Mouse (Mus musculus): ENCODE data around the gene Fam78a. TPM values are rescaled to one million over a fixed set of nuclear protein-coding genes. Genes with fewer than 3 reads are reported as not detected.

The Fam78a gene
- total RNA-seq, 1 experiment = 4.1 TPM

DNA sequence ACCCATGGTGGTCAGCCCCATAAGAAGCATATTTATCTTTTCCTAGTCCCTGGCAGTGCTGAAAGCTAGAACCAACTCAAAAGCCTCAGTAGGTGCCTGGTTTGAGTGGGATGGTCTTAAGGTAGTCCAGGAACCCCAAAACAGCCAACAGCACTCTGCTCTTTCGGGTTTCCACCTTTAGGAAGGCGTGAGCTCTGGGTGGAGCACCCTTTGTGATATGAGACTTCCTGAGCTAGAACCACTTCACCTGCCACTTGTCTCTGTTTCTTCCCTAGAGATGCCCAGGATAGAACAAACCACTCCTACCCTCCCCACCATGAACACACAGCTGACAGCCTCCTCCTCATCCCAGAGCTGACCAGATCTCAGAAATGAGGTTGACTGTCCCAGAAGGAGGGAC lies 27.3 kb downstream of the Fam78a start:
- H3K4me3 ChIP-seq (ENCODE audit: insufficient read depth in 1 of 2, low read depth in 1 of 2, low read length in 2 of 2, poor library complexity in 1 of 2, severe bottlenecking in 1 of 2) = no peak overlapping the region
- H3K27ac ChIP-seq (ENCODE audit: insufficient read depth, low read depth, low read length, poor library complexity, severe bottlenecking) = no peak overlapping the region
- TF ChIP-seq ZC3H11A (IDR thresholded peaks at IDR 0.05; ENCODE audit: borderline replicate concordance, low read depth, low read length) = no peak
- TF ChIP-seq ZNF384 (IDR thresholded peaks at IDR 0.05; ENCODE audit: low read depth, low read length) = no peak
- H3K9me3 ChIP-seq (ENCODE audit: control insufficient read depth, insufficient read depth, low read depth, low read length) = no peaks in the 10 kb centered on the region
- in situ Hi-C loops (cut with MboI; ENCODE audit: low sequenced_read_pairs in 2 of 2, unreplicated experiment in 2 of 2) = no loop called here
- no peak overlapping the region for H3K9ac ChIP-seq (ENCODE audit: insufficient read depth, low read depth, low read length, poor library complexity, severe bottlenecking)
- peaks cover 4% of the 10 kb centered on the region for H3K36me3 ChIP-seq (ENCODE audit: control insufficient read depth, insufficient read depth, low read length, poor library complexity, severe bottlenecking)
- no peak for DNase-seq (ENCODE audit: low read depth, low spot score)
- no peaks in the 10 kb centered on the region for H3K4me1 ChIP-seq (ENCODE audit: control insufficient read depth in 2 of 2, insufficient read depth in 2 of 2, low read length in 2 of 2, poor library complexity in 1 of 2)

DNA sequence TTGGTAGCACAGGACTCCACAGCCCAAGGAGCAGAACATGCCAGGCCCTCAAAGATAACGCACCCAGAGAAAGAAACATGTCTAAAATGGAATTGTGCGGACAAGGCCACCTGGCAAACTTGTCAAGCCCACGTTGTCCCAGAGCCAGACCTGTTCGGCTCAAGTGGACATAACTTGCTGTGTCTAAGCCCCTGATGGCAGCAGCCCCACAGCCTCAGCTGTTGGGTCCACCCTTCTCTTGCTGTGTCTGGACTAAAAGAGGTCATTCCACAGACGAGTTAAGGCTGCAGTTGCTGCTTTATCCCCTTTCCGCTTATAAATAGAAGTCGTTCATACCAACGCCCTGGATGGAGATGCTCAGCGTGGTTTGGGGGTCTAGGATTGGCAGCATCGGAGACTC lies 28.1 kb downstream of the Fam78a start:
- TF ChIP-seq ZC3H11A (IDR thresholded peaks at IDR 0.05; ENCODE audit: borderline replicate concordance, low read depth, low read length) (no peak), MAFK (IDR thresholded peaks at IDR 0.05; ENCODE audit: insufficient read depth, low read depth, low read length) (no peak), HCFC1 (IDR thresholded peaks at IDR 0.05; ENCODE audit: borderline replicate concordance, insufficient read depth, low read length) (no peak), CHD2 (IDR thresholded peaks at IDR 0.05; ENCODE audit: low read depth, low read length) (no peak), ZNF384 (IDR thresholded peaks at IDR 0.05; ENCODE audit: low read depth, low read length) (no peak)
- Histone ChIP-seq H3K9me3 (ENCODE audit: control insufficient read depth, insufficient read depth, low read depth, low read length) (no peaks in the 10 kb centered on the region), H3K4me1 (ENCODE audit: control insufficient read depth in 2 of 2, insufficient read depth in 2 of 2, low read length in 2 of 2, poor library complexity in 1 of 2) (no peaks in the 10 kb centered on the region), H3K4me3 (ENCODE audit: insufficient read depth in 1 of 2, low read depth in 1 of 2, low read length in 2 of 2, poor library complexity in 1 of 2, severe bottlenecking in 1 of 2) (no peak overlapping the region), H3K27ac (ENCODE audit: insufficient read depth, low read depth, low read length, poor library complexity, severe bottlenecking) (peak overlapping the region; percentile 8; the same call in 1 of the 2 replicates), H3K9ac (ENCODE audit: insufficient read depth, low read depth, low read length, poor library complexity, severe bottlenecking) (no peak overlapping the region), H3K36me3 (ENCODE audit: control insufficient read depth, insufficient read depth, low read length, poor library complexity, severe bottlenecking) (peaks cover 11% of the 10 kb centered on the region)
- no peak for DNase-seq (ENCODE audit: low read depth, low spot score)
- in situ Hi-C loops (cut with MboI; ENCODE audit: low sequenced_read_pairs in 2 of 2, unreplicated experiment in 2 of 2) = no loop called here

DNA sequence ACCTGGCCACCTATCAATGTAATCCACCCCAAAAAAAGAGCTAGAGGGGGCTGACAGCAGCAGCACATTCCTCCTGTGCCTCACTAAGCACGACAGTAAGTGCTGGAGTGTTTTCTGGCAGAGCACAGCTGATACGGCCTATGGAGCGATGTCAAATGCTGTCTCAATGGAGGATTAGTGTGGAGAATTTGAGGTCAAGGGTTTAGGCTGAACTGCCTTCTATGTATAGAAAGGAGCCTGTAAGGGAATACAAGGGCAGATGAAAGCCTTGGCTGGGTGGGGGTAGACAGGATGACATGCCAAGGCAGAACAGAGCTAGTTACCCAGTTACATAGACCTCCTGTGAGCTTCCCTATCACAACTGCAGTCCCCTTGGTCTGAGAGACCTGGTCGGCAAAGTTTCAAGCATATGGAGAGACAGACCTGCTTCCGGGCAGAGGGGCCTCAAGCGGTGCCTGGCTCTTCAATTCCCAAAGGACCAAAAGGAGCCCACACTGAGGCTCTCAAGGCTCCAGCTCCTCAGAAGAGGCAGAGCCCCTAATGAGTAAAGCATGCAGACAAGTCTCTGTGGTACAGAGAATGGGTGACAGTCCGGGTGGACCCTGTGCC lies 29.2 kb downstream of the Fam78a start:
- Histone ChIP-seq H3K27ac (ENCODE audit: insufficient read depth, low read depth, low read length, poor library complexity, severe bottlenecking) (no peak overlapping the region), H3K9ac (ENCODE audit: insufficient read depth, low read depth, low read length, poor library complexity, severe bottlenecking) (no peak overlapping the region), H3K4me1 (ENCODE audit: control insufficient read depth in 2 of 2, insufficient read depth in 2 of 2, low read length in 2 of 2, poor library complexity in 1 of 2) (no peaks in the 10 kb centered on the region), H3K4me3 (ENCODE audit: insufficient read depth in 1 of 2, low read depth in 1 of 2, low read length in 2 of 2, poor library complexity in 1 of 2, severe bottlenecking in 1 of 2) (no peak overlapping the region), H3K36me3 (ENCODE audit: control insufficient read depth, insufficient read depth, low read length, poor library complexity, severe bottlenecking) (peaks cover 17% of the 10 kb centered on the region), H3K9me3 (ENCODE audit: control insufficient read depth, insufficient read depth, low read depth, low read length) (no peaks in the 10 kb centered on the region)
- in situ Hi-C loops (cut with MboI; ENCODE audit: low sequenced_read_pairs in 2 of 2, unreplicated experiment in 2 of 2) = no loop called here
- TF ChIP-seq HCFC1 (IDR thresholded peaks at IDR 0.05; ENCODE audit: borderline replicate concordance, insufficient read depth, low read length) (no peak), ZC3H11A (IDR thresholded peaks at IDR 0.05; ENCODE audit: borderline replicate concordance, low read depth, low read length) (no peak), CHD2 (IDR thresholded peaks at IDR 0.05; ENCODE audit: low read depth, low read length) (no peak), ZNF384 (IDR thresholded peaks at IDR 0.05; ENCODE audit: low read depth, low read length) (no peak), MAFK (IDR thresholded peaks at IDR 0.05; ENCODE audit: insufficient read depth, low read depth, low read length) (no peak)
- DNase-seq (ENCODE audit: low read depth, low spot score) = no peak

DNA sequence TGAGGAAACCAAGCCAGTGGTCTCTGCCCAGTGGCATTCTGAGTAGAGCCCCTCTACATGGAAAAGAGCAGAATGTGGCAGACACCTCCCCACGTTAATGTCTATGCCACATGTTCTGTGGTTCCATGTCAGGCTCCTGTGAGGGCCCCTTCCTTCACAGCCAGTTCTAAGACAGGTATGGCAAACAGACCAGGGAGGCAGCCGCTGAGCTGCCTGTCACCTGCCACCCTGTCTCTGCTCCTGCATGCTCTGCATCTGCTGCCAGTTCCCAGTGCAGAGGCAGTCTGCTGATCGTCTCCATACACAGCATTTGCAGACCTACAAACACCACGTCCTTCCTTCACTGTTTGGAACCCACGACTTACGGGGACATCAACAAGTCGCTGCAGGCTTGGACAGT lies 32.2 kb downstream of the Fam78a start:
- Histone ChIP-seq H3K36me3 (ENCODE audit: control insufficient read depth, insufficient read depth, low read length, poor library complexity, severe bottlenecking) (peaks cover 29% of the 10 kb centered on the region), H3K27ac (ENCODE audit: insufficient read depth, low read depth, low read length, poor library complexity, severe bottlenecking) (no peak overlapping the region), H3K4me3 (ENCODE audit: insufficient read depth in 1 of 2, low read depth in 1 of 2, low read length in 2 of 2, poor library complexity in 1 of 2, severe bottlenecking in 1 of 2) (no peak overlapping the region), H3K9ac (ENCODE audit: insufficient read depth, low read depth, low read length, poor library complexity, severe bottlenecking) (no peak overlapping the region), H3K9me3 (ENCODE audit: control insufficient read depth, insufficient read depth, low read depth, low read length) (no peaks in the 10 kb centered on the region), H3K4me1 (ENCODE audit: control insufficient read depth in 2 of 2, insufficient read depth in 2 of 2, low read length in 2 of 2, poor library complexity in 1 of 2) (no peaks in the 10 kb centered on the region)
- TF ChIP-seq MAFK (IDR thresholded peaks at IDR 0.05; ENCODE audit: insufficient read depth, low read depth, low read length) = no peak
- TF ChIP-seq ZNF384 (IDR thresholded peaks at IDR 0.05; ENCODE audit: low read depth, low read length) = no peak
- no peak for TF ChIP-seq ZC3H11A (IDR thresholded peaks at IDR 0.05; ENCODE audit: borderline replicate concordance, low read depth, low read length)
- no peak for TF ChIP-seq CHD2 (IDR thresholded peaks at IDR 0.05; ENCODE audit: low read depth, low read length)
- no peak for TF ChIP-seq HCFC1 (IDR thresholded peaks at IDR 0.05; ENCODE audit: borderline replicate concordance, insufficient read depth, low read length)
- DNase-seq (ENCODE audit: low read depth, low spot score) = no peak
- in situ Hi-C loops (cut with MboI; ENCODE audit: low sequenced_read_pairs in 2 of 2, unreplicated experiment in 2 of 2) = no loop called here

DNA sequence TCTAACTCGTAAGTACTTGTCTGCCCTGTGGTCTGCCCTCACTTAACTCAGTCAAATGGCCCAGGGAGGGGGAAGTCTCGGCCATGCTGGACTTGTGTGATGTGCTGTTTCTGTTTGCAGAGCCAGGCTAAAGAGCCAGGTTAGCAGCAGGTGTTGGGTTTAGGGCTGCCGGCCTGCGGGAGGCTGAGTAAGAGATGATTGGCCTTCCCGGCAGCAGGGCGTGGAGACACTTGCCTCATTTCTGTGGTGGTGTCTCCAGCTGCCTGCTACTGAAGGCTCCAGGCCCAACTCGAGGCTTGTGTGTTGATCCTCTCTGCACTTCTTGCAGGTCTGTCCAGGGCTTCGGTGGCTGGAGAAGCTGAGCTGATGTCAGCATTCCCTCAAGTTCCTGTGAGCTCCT lies 32.9 kb downstream of the Fam78a start:
- Histone ChIP-seq H3K4me3 (ENCODE audit: insufficient read depth in 1 of 2, low read depth in 1 of 2, low read length in 2 of 2, poor library complexity in 1 of 2, severe bottlenecking in 1 of 2) (no peak overlapping the region), H3K36me3 (ENCODE audit: control insufficient read depth, insufficient read depth, low read length, poor library complexity, severe bottlenecking) (peaks cover 34% of the 10 kb centered on the region), H3K9ac (ENCODE audit: insufficient read depth, low read depth, low read length, poor library complexity, severe bottlenecking) (no peak overlapping the region), H3K27ac (ENCODE audit: insufficient read depth, low read depth, low read length, poor library complexity, severe bottlenecking) (no peak overlapping the region), H3K9me3 (ENCODE audit: control insufficient read depth, insufficient read depth, low read depth, low read length) (no peaks in the 10 kb centered on the region), H3K4me1 (ENCODE audit: control insufficient read depth in 2 of 2, insufficient read depth in 2 of 2, low read length in 2 of 2, poor library complexity in 1 of 2) (no peaks in the 10 kb centered on the region)
- no peak for TF ChIP-seq HCFC1 (IDR thresholded peaks at IDR 0.05; ENCODE audit: borderline replicate concordance, insufficient read depth, low read length)
- no peak for TF ChIP-seq CHD2 (IDR thresholded peaks at IDR 0.05; ENCODE audit: low read depth, low read length)
- TF ChIP-seq ZNF384 (IDR thresholded peaks at IDR 0.05; ENCODE audit: low read depth, low read length) = no peak
- no peak for TF ChIP-seq MAFK (IDR thresholded peaks at IDR 0.05; ENCODE audit: insufficient read depth, low read depth, low read length)
- no peak for TF ChIP-seq ZC3H11A (IDR thresholded peaks at IDR 0.05; ENCODE audit: borderline replicate concordance, low read depth, low read length)
- no peak for DNase-seq (ENCODE audit: low read depth, low spot score)
- in situ Hi-C loops (cut with MboI; ENCODE audit: low sequenced_read_pairs in 2 of 2, unreplicated experiment in 2 of 2) = no loop called here

Measured in ES-E14 (cell line).